Mouse (Mus musculus) thymus, postnatal 25 days (tissue): Measurements from ENCODE around the gene Hmgcs1.

Source experiments
- DNase-seq: peaks from one replicate; pipeline ENCODE4 v3.0.0; 2022

Hmgcs1 gene

DNA sequence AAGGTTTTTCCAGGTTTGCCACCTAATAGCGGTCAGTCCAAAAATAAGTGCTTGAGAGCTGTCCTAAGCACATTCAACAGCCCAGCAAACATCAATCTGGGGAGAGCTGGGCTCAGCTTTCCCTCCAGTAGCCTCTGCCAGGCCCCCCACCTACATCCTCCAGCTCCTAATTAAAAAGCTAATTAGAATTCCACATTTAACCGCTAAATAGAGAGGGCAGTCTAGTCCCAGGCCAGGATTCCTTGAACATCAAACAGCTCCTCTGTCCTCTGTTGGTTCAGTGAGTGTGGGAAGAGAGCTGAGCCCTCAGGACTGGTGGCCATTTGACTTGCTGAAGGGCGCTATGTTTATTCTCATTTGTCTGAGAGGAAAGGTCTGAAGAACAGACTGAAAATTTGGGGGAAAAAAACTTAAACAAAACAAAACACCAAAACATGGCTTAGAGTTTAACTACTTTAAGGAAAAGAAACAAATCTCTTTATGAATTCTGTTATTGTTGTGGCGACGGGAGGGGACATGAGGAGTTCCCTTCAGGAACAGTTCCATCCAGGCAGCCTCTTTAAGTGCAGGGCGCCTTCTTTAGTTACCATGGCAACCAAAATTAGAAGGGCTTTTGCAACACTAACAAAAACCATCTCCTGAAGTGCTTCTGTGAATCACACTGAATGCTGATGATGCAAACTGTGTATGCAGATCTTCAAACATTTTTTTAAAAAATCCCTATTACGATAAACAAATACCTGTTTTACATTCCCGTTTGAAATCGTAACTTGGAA lies 63.9 kb downstream of the Hmgcs1 start:
- DNase-seq = no peak

DNA sequence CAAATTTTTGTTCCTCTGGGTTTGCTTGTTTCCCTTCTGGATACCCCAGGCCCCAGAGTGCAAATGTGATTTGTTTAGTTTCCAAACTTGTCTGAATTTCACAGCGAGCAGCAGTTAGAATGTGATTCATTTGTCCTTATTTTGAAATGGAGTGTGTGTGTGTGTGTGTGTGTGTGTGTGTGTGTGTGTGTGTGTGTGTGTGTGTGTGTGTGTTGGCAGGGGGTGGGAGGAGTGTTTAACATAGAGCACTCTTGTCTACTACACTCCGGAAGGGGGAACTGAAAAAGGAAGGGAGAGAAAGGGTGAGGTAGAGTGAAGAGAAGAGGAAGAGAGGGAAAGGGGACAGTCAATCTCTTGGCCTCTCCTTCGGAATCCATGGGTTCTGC lies 64.4 kb downstream of the Hmgcs1 start:
- no peak for DNase-seq

DNA sequence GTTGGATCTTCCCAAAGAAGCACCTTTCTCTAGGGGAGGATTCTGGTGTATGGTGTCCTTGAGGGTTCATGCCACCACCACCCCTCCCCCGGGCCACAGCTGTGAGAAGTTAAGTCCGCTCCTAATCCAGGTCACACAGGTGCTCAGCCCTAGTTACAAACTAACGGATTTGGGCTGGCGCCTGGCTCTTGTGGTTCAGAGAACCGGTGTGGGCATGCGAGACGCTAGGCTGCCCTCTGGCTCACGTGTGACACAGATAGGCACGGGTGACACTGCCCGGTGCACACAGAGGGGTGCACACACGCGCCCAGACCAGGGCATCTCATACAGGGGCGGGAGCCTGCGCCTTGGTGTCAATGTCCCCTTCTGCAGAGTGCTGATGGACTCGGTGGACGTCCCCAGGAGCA lies 65.0 kb downstream of the Hmgcs1 start:
- DNase-seq = peak; percentile 82

DNA sequence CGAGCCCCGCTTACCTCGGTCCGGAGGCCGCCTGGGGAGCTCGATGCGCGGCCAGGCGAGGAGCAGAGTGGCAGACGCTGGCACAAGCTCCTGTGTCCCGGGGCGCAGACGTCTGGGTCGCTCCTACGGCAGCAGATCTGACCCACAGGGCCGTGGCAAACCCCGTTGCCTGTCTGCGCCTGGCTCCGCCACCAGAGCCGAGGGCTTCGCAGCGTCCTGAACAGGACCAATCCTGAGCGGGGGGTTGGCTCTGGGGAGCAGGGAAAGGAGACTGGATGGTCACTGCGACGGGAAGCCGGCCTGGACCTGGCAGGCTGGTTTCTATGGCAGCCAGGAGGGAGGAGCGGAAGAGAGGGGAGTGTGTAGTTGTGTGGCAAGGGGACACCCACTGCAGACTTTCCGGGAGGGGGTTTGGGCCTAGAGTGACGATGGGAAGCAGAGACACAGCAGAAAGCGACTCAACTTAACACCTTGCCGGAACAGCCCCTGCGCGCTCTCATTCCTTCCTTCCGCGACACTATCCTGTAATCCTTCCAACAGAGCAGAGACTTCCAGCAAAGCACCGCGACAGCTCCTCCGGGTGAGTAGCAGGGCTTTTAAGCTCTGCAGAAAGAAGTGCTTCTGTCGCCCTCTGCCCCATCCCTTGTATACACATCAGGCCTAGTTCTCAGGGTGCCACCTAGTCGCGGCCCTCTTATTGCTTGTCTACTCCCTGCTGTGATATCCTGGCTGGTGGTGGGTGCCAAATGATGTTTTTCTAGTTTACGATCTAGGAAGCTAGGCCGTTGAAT lies 65.7 kb downstream of the Hmgcs1 start, which contains the start of gene Nim1k:
TSS of gene Nim1k (minus strand) at position 202 of the 791 bp plus-strand sequence.
- peak; percentile 81 for DNase-seq

DNA sequence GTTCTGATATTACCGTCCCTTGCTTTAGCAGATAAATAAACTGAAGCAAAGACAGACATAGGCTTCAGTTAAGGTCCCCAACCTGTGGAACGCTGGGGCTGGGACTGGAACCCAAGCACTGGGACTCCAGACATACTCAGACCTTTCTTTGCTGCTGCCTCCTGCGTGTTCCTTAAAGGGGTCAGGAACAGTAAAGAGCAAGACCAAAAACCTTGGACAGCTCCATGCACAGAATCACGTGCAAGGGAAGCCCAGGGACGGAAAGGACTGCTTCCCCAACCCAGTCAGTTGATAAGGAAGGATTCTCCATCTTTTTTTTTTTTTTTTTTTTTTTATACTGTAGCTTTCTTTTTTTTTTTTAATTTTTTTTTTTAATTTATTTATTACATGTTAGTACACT lies 66.7 kb downstream of the Hmgcs1 start:
- DNase-seq = no peak
